In the genomic region with DNA sequence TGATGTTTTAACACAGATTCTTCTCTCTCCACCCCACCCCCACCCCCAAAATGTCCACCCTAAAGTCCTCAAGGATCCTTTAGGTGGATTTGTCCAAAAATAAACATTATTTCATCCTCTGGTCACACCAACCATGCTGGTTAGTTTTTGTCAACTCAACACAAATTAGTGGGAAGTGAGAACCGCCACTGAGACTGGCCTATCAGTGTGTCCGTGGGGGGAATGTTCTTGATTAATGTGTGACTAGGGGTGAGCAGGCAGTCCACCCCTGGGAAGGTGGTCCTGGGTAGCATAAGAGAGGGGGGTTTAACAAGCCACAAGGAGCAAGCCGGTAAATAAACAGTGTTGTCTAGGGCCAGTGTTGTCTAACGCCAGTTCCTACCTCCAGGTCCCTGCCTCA, we compare ENCODE assay signal across 16 mouse cellular contexts.
"Had no signal": no experiment of that assay in that cellular context is flagged by ENCODE, and none has a peak within 500 bp of the region (broad histone marks: within the 10 kb centered on the region; RNA-seq: fewer than 3 reads in every experiment).

No protein-coding gene starts in this region.

- H3K9me3 ChIP-seq: intestine, embryonic 15.5 days; limb, embryonic 13.5 days; liver, embryonic 12.5 days; midbrain, embryonic 12.5 days had no signal

- ATAC-seq: intestine, embryonic 15.5 days; liver, embryonic 12.5 days; midbrain, embryonic 16.5 days had no signal

- H3K4me2 ChIP-seq: intestine, embryonic 15.5 days; limb, embryonic 13.5 days; liver, embryonic 12.5 days; lung, embryonic 14.5 days; midbrain, embryonic 12.5 days had no signal

- H3K27ac ChIP-seq: intestine, embryonic 15.5 days; limb, embryonic 13.5 days; liver, embryonic 12.5 days; midbrain, embryonic 12.5 days; stomach, postnatal 0 days had no signal

- DNase-seq: kidney, adult 8-10 months; kidney, postnatal 36 days; layer of hippocampus, adult 9-11 months; layer of hippocampus, postnatal 36 days; left cerebral cortex, postnatal 4 days; lung, embryonic 14.5 days; lung, postnatal 10 days; right cerebral cortex, postnatal 14 days; thymus, adult 2 months; thymus, postnatal 25 days had no signal

- H3K4me3 ChIP-seq: intestine, embryonic 15.5 days; limb, embryonic 13.5 days; liver, embryonic 12.5 days; midbrain, embryonic 12.5 days had no signal

- H3K9ac ChIP-seq: intestine, embryonic 15.5 days; limb, embryonic 13.5 days; liver, embryonic 12.5 days; lung, embryonic 14.5 days; midbrain, embryonic 12.5 days had no signal

- H3K27me3 ChIP-seq: intestine, embryonic 15.5 days; limb, embryonic 13.5 days had no signal

- H3K36me3 ChIP-seq: intestine, embryonic 15.5 days; liver, embryonic 12.5 days; midbrain, embryonic 12.5 days had no signal
